Mouse (Mus musculus) adipocyte (in vitro differentiated cells): ENCODE results near the gene Hhat.
A peak's percentile ranks its signal among the peaks of the same experiment; 100 is the strongest.

Experiments
- DNase-seq: peaks from one replicate; pipeline ENCODE4 v3.0.0-alpha.2; 2016; ENCODE audit warnings: low spot score

Gene Hhat

GRCm38 (mm10) chr1:192770495-192771331, at the start of gene Hhat:
Gene Hhat (minus strand): TSS chr1:192771223.
- DNase-seq: peak; percentile 42

- peak; percentile 94 for DNase-seq
These were observed 47.3 kb upstream of the Hhat start for GRCm38 (mm10) chr1:192818334-192818733.

- no peak for DNase-seq
These were observed 44.8 kb upstream of the Hhat start for GRCm38 (mm10) chr1:192815789-192816188.

GRCm38 (mm10) chr1:192814700-192815099, 43.7 kb upstream of the Hhat start:
- DNase-seq: no peak

- DNase-seq: no peak
These were observed 41.7 kb upstream of the Hhat start for GRCm38 (mm10) chr1:192812758-192813157.

- DNase-seq: no peak
These were observed 41.3 kb upstream of the Hhat start for GRCm38 (mm10) chr1:192812290-192812689.

- peak; percentile 65 for DNase-seq
These were observed 35.4 kb upstream of the Hhat start for GRCm38 (mm10) chr1:192806168-192807157.

- DNase-seq: no peak
These were observed 29.3 kb upstream of the Hhat start for GRCm38 (mm10) chr1:192800338-192800737.

- peak; percentile 73 for DNase-seq
These were observed 28.4 kb upstream of the Hhat start for GRCm38 (mm10) chr1:192799165-192799991.

GRCm38 (mm10) chr1:192798212-192799164, 27.5 kb upstream of the Hhat start:
- DNase-seq: peak; percentile 79

- DNase-seq: no peak
These were observed 25.9 kb upstream of the Hhat start for GRCm38 (mm10) chr1:192797011-192797274.

- no peak for DNase-seq
These were observed 25.4 kb upstream of the Hhat start for GRCm38 (mm10) chr1:192796201-192797010.

GRCm38 (mm10) chr1:192794957-192795745, 24.1 kb upstream of the Hhat start:
- DNase-seq: no peak

GRCm38 (mm10) chr1:192791897-192792361, 20.9 kb upstream of the Hhat start:
- peak; percentile 39 for DNase-seq

- peak; percentile 54 for DNase-seq
These were observed 19.4 kb upstream of the Hhat start for GRCm38 (mm10) chr1:192790442-192790841.

GRCm38 (mm10) chr1:192789828-192790227, 18.8 kb upstream of the Hhat start:
- DNase-seq: peak; percentile 88

GRCm38 (mm10) chr1:192789111-192789522, 18.1 kb upstream of the Hhat start:
- peak; percentile 93 for DNase-seq

- no peak for DNase-seq
These were observed 15.2 kb upstream of the Hhat start for GRCm38 (mm10) chr1:192786194-192786593.
